Mouse (Mus musculus) erythroblast, embryonic 14.5 days (primary cell): ENCODE measurements around the gene Creb3l4. TPM values are rescaled to one million over a fixed set of nuclear protein-coding genes. Genes with fewer than 3 reads are reported as not detected.

ENCODE experiments used
- H3K27me3 ChIP-seq: 2 replicates; pipeline ENCODE4 v1.6.1; 2012; ENCODE audit warnings: inconsistent platforms; ENCODE audit not compliant: control insufficient read depth
- H3K36me3 ChIP-seq: 2 replicates; pipeline ENCODE4 v1.6.1; 2012; ENCODE audit warnings: mild to moderate bottlenecking, inconsistent platforms; ENCODE audit not compliant: control insufficient read depth
- H3K4me1 ChIP-seq: 2 replicates; pipeline ENCODE4 v1.6.1; 2012; ENCODE audit warnings: inconsistent platforms; ENCODE audit not compliant: control insufficient read depth
- H3K4me3 ChIP-seq: replicated peaks from 2 replicates; pipeline ENCODE3; 2012; ENCODE audit warnings: moderate library complexity, mild to moderate bottlenecking, inconsistent platforms
- H3K9me3 ChIP-seq: 2 replicates; pipeline ENCODE4 v1.6.1; 2012; ENCODE audit warnings: low read length, inconsistent platforms, mixed read lengths; ENCODE audit not compliant: control insufficient read depth
- GATA1 ChIP-seq: IDR thresholded peaks from 2 replicates; pipeline ENCODE4 v1.6.1; 2012; ENCODE audit warnings: low read length, inconsistent platforms, mixed read lengths
- TAL1 ChIP-seq: IDR thresholded peaks from 3 replicates; pipeline ENCODE4 v1.6.1; 2012; ENCODE audit warnings: low read length, inconsistent platforms, mixed read lengths
- polyA plus RNA-seq: library from polyadenylated mRNA; stranded (reverse); fragments of >175 nt; gene quantifications from 2 replicates; pipeline ENCODE4 v1.2.3, GENCODE M21; 2012

The Creb3l4 gene
- polyA plus RNA-seq, 1 experiment, result not detected

- H3K4me3 ChIP-seq, result no peak overlapping the region
- peaks cover 54% of the 10 kb centered on the region for H3K36me3 ChIP-seq
- TF ChIP-seq GATA1, result no peak
- TF ChIP-seq TAL1, result no peak
- H3K27me3 ChIP-seq, result no peaks in the 10 kb centered on the region
- H3K9me3 ChIP-seq, result no peaks in the 10 kb centered on the region
- H3K4me1 ChIP-seq, result peaks cover 2% of the 10 kb centered on the region; the same call in 1 of the 2 replicates
These were observed 34.9 kb upstream of the Creb3l4 start for GRCm38 (mm10) chr3:90278211-90278610.

GRCm38 (mm10) chr3:90277793-90278192 is 34.5 kb upstream of the Creb3l4 start:
- Histone ChIP-seq H3K27me3 (no peaks in the 10 kb centered on the region), H3K36me3 (peaks cover 56% of the 10 kb centered on the region), H3K9me3 (no peaks in the 10 kb centered on the region), H3K4me1 (peaks cover 2% of the 10 kb centered on the region; the same call in 1 of the 2 replicates), H3K4me3 (no peak overlapping the region)
- TF ChIP-seq GATA1, result no peak
- no peak for TF ChIP-seq TAL1

- no peak overlapping the region for H3K4me3 ChIP-seq
- peaks cover 2% of the 10 kb centered on the region; the same call in 1 of the 2 replicates for H3K4me1 ChIP-seq
- no peaks in the 10 kb centered on the region for H3K27me3 ChIP-seq
- no peaks in the 10 kb centered on the region for H3K9me3 ChIP-seq
- TF ChIP-seq GATA1, result no peak
- no peak for TF ChIP-seq TAL1
- H3K36me3 ChIP-seq, result peaks cover 65% of the 10 kb centered on the region
These were observed 33.5 kb upstream of the Creb3l4 start for GRCm38 (mm10) chr3:90276858-90277257.

- H3K9me3 ChIP-seq, result no peaks in the 10 kb centered on the region
- H3K4me3 ChIP-seq, result no peak overlapping the region
- H3K4me1 ChIP-seq, result peaks cover 2% of the 10 kb centered on the region; the same call in 1 of the 2 replicates
- no peaks in the 10 kb centered on the region for H3K27me3 ChIP-seq
- TF ChIP-seq GATA1, result no peak
- TF ChIP-seq TAL1, result no peak
- H3K36me3 ChIP-seq, result peaks cover 69% of the 10 kb centered on the region
These were observed 32.0 kb upstream of the Creb3l4 start for GRCm38 (mm10) chr3:90275286-90275685.

- no peak for TF ChIP-seq TAL1
- no peak for TF ChIP-seq GATA1
- H3K9me3 ChIP-seq, result no peaks in the 10 kb centered on the region
- H3K36me3 ChIP-seq, result peaks cover 66% of the 10 kb centered on the region
- no peaks in the 10 kb centered on the region for H3K27me3 ChIP-seq
- H3K4me1 ChIP-seq, result peaks cover 9% of the 10 kb centered on the region
- no peak overlapping the region for H3K4me3 ChIP-seq
These were observed 30.5 kb upstream of the Creb3l4 start for GRCm38 (mm10) chr3:90273855-90274254.

GRCm38 (mm10) chr3:90272170-90272569 is 28.9 kb upstream of the Creb3l4 start:
- H3K4me3 ChIP-seq, result no peak overlapping the region
- peaks cover 58% of the 10 kb centered on the region for H3K36me3 ChIP-seq
- peaks cover 26% of the 10 kb centered on the region for H3K4me1 ChIP-seq
- TF ChIP-seq TAL1 (no peak), GATA1 (no peak)
- no peaks in the 10 kb centered on the region for H3K27me3 ChIP-seq
- no peaks in the 10 kb centered on the region for H3K9me3 ChIP-seq

GRCm38 (mm10) chr3:90270784-90271183 is 27.5 kb upstream of the Creb3l4 start:
- Histone ChIP-seq H3K9me3 (no peaks in the 10 kb centered on the region), H3K36me3 (peaks cover 48% of the 10 kb centered on the region), H3K4me3 (no peak overlapping the region), H3K27me3 (no peaks in the 10 kb centered on the region), H3K4me1 (peaks cover 37% of the 10 kb centered on the region)
- TF ChIP-seq GATA1 (no peak), TAL1 (no peak)

GRCm38 (mm10) chr3:90268971-90269370 is 25.7 kb upstream of the Creb3l4 start:
- Histone ChIP-seq H3K4me3 (no peak overlapping the region), H3K36me3 (peaks cover 42% of the 10 kb centered on the region), H3K27me3 (no peaks in the 10 kb centered on the region), H3K4me1 (peaks cover 48% of the 10 kb centered on the region), H3K9me3 (no peaks in the 10 kb centered on the region)
- no peak for TF ChIP-seq TAL1
- TF ChIP-seq GATA1, result no peak

GRCm38 (mm10) chr3:90268190-90268589 is 24.9 kb upstream of the Creb3l4 start:
- Histone ChIP-seq H3K9me3 (no peaks in the 10 kb centered on the region), H3K27me3 (no peaks in the 10 kb centered on the region), H3K36me3 (peaks cover 41% of the 10 kb centered on the region), H3K4me3 (no peak overlapping the region), H3K4me1 (peaks cover 48% of the 10 kb centered on the region)
- TF ChIP-seq GATA1, result no peak
- no peak for TF ChIP-seq TAL1

- no peak for TF ChIP-seq TAL1
- TF ChIP-seq GATA1, result no peak
- Histone ChIP-seq H3K4me1 (peaks cover 48% of the 10 kb centered on the region), H3K4me3 (peak overlapping the region; percentile 91), H3K36me3 (peaks cover 43% of the 10 kb centered on the region), H3K9me3 (no peaks in the 10 kb centered on the region), H3K27me3 (no peaks in the 10 kb centered on the region)
These were observed 23.8 kb upstream of the Creb3l4 start for GRCm38 (mm10) chr3:90266901-90267775.
